Mouse (Mus musculus) liver, embryonic 11.5 days (tissue): Measurements from ENCODE around the gene Adamts16. TPM values are rescaled to one million over a fixed set of nuclear protein-coding genes. Genes with fewer than 3 reads are reported as not detected.

Experiments
- ATAC-seq: fragments of 200-750 bp; cut with Nextera tagmentation; replicated peaks from 2 replicates; pipeline ENCODE4 v1.8.0; 2017; ENCODE audit warnings: moderate number of reproducible peaks, mild to moderate bottlenecking, moderate TSS enrichment, moderate library complexity; ENCODE audit not compliant: low FRiP score
- DNase-seq: peaks from one replicate; pipeline ENCODE4 v3.0.0-alpha.2; 2017; ENCODE audit warnings: low spot score
- H3K27ac ChIP-seq: fragments of 300-500 bp; sonication (generic); 2 replicates; pipeline ENCODE4 v1.5.1; 2014; ENCODE audit warnings: mild to moderate bottlenecking, low read depth, low read length, control low read depth
- H3K27me3 ChIP-seq: fragments of 300-500 bp; sonication (generic); replicated peaks from 2 replicates; pipeline ENCODE4 v1.6.1; 2014; ENCODE audit warnings: low read length, mixed read lengths; ENCODE audit not compliant: control insufficient read depth, insufficient read depth
- H3K36me3 ChIP-seq: fragments of 300-500 bp; sonication (generic); 2 replicates; pipeline ENCODE4 v1.6.1; 2014; ENCODE audit warnings: mild to moderate bottlenecking, low read length, moderate library complexity, mixed read lengths; ENCODE audit not compliant: control insufficient read depth, insufficient read depth
- H3K4me1 ChIP-seq: fragments of 300-500 bp; sonication (generic); replicated peaks from 2 replicates; pipeline ENCODE4 v1.6.1; 2014; ENCODE audit warnings: low read length, mixed read lengths; ENCODE audit not compliant: control insufficient read depth, insufficient read depth
- H3K4me2 ChIP-seq: fragments of 300-500 bp; sonication (generic); 2 replicates; pipeline ENCODE4 v1.6.1; 2014; ENCODE audit warnings: mild to moderate bottlenecking, control low read depth, moderate library complexity
- H3K4me3 ChIP-seq: fragments of 300-500 bp; sonication (generic); 2 replicates; pipeline ENCODE4 v1.5.1; 2014; ENCODE audit warnings: low read depth, low read length, control low read depth
- H3K9ac ChIP-seq: fragments of 300-500 bp; sonication (generic); 2 replicates; pipeline ENCODE4 v1.6.1; 2014; ENCODE audit warnings: low read depth, low read length, control low read depth
- H3K9me3 ChIP-seq: fragments of 300-500 bp; sonication (generic); 2 replicates; pipeline ENCODE4 v1.6.1; 2016; ENCODE audit warnings: low read length, inconsistent platforms, mixed read lengths; ENCODE audit not compliant: control insufficient read depth
- WGBS: fragments of 180-500 bp; shearing (Covaris S2); extraction: QIAGEN DNeasy Blood & Tissue Kit; methylation state at CpG from one replicate; pipeline ENCODE4 v1.1.7; 2014; 5-methylcytosine and 5-hydroxymethylcytosine counted together
- polyA plus RNA-seq: library from polyadenylated mRNA; unstranded; fragments of >200 nt; fragmentation: Nextera tagmentation; extraction: Ambion mirVana; gene quantifications from 2 replicates; pipeline ENCODE4 v1.2.1, GENCODE M21; 2014

The Adamts16 gene
- polyA plus RNA-seq, 1 experiment from 2014 or later: 0.19 TPM

DNA sequence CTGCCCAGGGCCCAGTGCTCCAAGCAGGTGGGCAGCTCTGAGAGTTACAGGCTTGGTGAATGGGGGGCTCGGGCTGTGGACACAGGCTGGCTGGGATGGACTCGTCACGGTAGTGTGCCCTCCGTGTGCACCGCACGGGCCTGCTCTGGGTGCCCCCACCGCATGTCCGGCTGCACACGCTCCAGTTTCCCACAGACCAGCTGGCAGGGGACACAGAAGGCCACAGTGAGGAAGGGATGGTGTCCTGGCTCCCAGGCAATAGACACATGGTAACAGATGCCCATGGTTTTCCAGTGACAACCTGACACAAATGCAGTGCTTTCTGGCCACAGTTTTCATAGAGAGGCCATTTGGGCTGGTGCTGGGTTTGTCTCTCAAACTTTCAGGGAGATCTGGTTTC lies 102.8 kb downstream of the Adamts16 start:
- Histone ChIP-seq H3K9me3 (no peaks in the 10 kb centered on the region), H3K36me3 (no peaks in the 10 kb centered on the region), H3K4me1 (no peaks in the 10 kb centered on the region), H3K27ac (no peak overlapping the region), H3K9ac (no peak overlapping the region), H3K4me3 (no peak overlapping the region), H3K4me2 (no peak overlapping the region), H3K27me3 (no peaks in the 10 kb centered on the region)
- ATAC-seq: no peak
- no peak for DNase-seq
- 95% methylated on average over 9 of the region's 9 CpGs for WGBS

DNA sequence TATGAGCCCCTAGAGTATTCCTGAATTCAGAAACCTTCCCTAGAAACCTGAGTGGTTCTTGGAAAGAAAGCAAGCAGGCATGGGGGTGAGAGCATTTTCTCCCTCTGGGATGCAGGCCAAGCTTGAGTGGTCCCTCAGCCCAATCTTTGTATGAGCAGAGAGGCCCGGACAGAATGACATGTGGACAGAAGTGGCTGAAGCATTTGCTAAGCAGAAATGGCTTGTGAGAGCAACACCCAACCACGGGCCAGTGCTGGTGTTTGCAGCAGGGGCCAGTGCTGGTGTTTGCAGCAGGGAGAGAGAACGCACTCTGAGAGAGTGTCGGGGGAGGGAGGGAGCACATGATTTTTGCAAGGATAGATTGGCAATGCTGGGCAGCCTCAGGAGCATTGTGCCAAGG lies 105.2 kb downstream of the Adamts16 start:
- H3K9ac ChIP-seq: no peak overlapping the region
- 60% methylated on average over 4 of the region's 4 CpGs for WGBS
- no peaks in the 10 kb centered on the region for H3K4me1 ChIP-seq
- no peak for DNase-seq
- no peak for ATAC-seq
- H3K9me3 ChIP-seq: no peaks in the 10 kb centered on the region
- H3K4me3 ChIP-seq: no peak overlapping the region
- H3K36me3 ChIP-seq: no peaks in the 10 kb centered on the region
- no peak overlapping the region for H3K4me2 ChIP-seq
- H3K27me3 ChIP-seq: no peaks in the 10 kb centered on the region
- no peak overlapping the region for H3K27ac ChIP-seq

DNA sequence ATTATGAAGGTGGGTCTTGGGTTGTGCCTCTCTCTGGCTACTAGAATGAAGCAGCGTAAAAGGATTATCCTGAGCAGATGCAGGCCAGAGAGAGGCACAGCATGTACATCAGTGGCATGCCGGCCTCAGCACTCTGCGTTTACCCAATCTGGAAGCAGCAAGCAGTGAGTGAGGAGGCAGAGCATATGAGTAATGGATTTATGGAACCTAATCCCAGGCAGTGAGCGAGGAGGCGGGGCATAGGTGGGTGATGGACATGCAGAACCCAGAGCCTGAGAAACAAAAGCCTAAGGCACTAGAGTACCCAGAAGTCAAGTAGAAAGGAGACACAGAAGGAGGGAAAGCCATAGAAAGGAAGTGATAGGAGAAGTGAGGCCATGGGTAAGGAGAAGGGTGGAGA lies 107.0 kb downstream of the Adamts16 start:
- Histone ChIP-seq H3K9me3 (no peaks in the 10 kb centered on the region), H3K27me3 (no peaks in the 10 kb centered on the region), H3K4me2 (no peak overlapping the region), H3K4me1 (no peaks in the 10 kb centered on the region), H3K4me3 (no peak overlapping the region), H3K36me3 (no peaks in the 10 kb centered on the region), H3K27ac (no peak overlapping the region), H3K9ac (no peak overlapping the region)
- 80% methylated on average over 5 of the region's 5 CpGs for WGBS
- ATAC-seq: no peak
- DNase-seq: no peak

DNA sequence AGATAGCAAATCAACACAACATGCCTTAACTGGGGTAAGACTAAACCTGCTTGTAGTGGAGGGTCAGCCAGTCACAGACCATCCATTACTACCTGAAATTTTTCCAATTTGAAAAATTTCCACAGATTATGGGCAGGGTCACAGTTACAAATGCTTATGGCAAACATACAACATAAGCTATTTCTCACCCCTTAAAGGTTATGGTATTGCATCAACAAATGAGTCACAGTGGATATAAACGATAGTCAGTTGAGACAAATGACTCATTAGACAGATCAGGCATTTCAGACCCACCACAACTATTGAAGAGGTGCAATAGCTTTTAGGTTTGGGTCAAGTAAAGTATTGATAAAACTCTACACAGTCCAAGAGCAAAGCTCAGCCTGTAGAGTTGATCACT lies 107.7 kb downstream of the Adamts16 start:
- Histone ChIP-seq H3K9ac (no peak overlapping the region), H3K36me3 (no peaks in the 10 kb centered on the region), H3K4me3 (no peak overlapping the region), H3K4me1 (no peaks in the 10 kb centered on the region), H3K27ac (no peak overlapping the region), H3K9me3 (no peaks in the 10 kb centered on the region), H3K27me3 (no peaks in the 10 kb centered on the region), H3K4me2 (no peak overlapping the region)
- no peak for ATAC-seq
- DNase-seq: no peak
- WGBS: 84% methylated on average over 1 of the region's 1 CpGs

DNA sequence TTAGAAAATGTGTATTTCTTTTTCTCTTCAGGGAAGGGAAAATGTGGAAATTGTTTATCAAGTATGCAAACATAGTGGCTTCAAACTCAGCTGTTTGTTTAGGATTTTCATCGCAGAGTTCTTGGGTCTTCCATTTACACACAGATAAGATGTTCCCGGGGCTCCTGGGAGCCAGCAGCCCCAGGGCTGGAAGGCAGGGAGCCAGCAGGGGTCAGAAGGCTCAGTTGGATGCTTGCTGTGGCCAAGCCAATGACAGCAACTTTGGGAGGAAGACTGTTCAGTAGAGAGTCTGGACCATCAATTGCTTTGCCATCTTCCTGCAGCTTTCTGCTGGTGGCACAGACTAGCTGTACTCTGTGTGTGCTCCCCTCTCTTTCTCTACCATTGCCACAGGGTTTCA lies 108.4 kb downstream of the Adamts16 start:
- Histone ChIP-seq H3K9me3 (no peaks in the 10 kb centered on the region), H3K4me1 (no peaks in the 10 kb centered on the region), H3K4me2 (no peak overlapping the region), H3K27me3 (no peaks in the 10 kb centered on the region), H3K4me3 (no peak overlapping the region), H3K36me3 (no peaks in the 10 kb centered on the region), H3K9ac (no peak overlapping the region), H3K27ac (no peak overlapping the region)
- WGBS: 36% methylated on average over 2 of the region's 2 CpGs
- ATAC-seq (no peak), DNase-seq (no peak)

DNA sequence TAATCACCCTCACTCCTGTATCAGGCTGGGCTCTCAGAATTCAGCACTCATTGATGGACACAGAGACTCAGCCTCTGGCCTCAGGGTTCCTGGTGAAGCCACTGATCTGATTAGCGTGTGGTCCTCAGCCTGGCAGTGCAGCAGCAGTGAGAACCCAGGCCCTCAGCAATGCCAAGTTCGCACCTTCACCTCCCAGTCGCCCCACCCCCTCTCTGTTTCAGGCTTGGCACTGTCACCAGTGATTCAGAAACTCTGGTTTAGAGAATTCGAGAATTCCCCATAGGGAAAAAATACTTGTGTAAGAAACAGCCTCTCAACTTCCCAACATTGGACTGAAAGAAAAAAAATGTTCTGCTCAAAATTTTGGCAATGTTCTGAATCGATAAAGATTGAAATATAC lies 108.8 kb downstream of the Adamts16 start:
- Histone ChIP-seq H3K27ac (no peak overlapping the region), H3K4me1 (no peaks in the 10 kb centered on the region), H3K4me3 (no peak overlapping the region), H3K4me2 (no peak overlapping the region), H3K9ac (no peak overlapping the region), H3K9me3 (no peaks in the 10 kb centered on the region), H3K36me3 (no peaks in the 10 kb centered on the region), H3K27me3 (no peaks in the 10 kb centered on the region)
- no peak for ATAC-seq
- no peak for DNase-seq
- WGBS: 73% methylated on average over 5 of the region's 5 CpGs

DNA sequence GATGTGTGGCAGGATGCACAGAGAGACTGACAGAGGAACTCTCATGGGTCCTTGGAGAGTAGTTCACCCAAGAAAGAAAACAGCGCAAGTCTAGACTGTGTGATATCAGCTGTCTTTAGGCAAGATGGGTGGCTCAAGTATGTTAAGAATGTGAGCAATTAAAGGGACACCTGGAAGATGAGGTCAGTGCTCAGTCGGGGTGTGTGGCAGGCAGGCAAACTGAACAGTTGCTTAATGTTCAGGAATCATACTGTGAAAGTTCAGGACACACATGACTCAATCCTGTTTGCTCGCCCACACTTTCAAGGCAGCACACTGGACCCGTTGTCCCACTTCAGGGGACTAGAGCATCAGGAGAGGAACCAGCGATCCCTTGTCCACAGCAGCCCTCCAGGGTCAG lies 110.3 kb downstream of the Adamts16 start:
- H3K27me3 ChIP-seq: no peaks in the 10 kb centered on the region
- H3K4me2 ChIP-seq: no peak overlapping the region
- no peak for ATAC-seq
- H3K36me3 ChIP-seq: no peaks in the 10 kb centered on the region
- WGBS: 61% methylated on average over 5 of the region's 5 CpGs
- H3K27ac ChIP-seq: no peak overlapping the region
- H3K4me3 ChIP-seq: no peak overlapping the region
- H3K9me3 ChIP-seq: no peaks in the 10 kb centered on the region
- H3K4me1 ChIP-seq: no peaks in the 10 kb centered on the region
- no peak for DNase-seq
- H3K9ac ChIP-seq: no peak overlapping the region

DNA sequence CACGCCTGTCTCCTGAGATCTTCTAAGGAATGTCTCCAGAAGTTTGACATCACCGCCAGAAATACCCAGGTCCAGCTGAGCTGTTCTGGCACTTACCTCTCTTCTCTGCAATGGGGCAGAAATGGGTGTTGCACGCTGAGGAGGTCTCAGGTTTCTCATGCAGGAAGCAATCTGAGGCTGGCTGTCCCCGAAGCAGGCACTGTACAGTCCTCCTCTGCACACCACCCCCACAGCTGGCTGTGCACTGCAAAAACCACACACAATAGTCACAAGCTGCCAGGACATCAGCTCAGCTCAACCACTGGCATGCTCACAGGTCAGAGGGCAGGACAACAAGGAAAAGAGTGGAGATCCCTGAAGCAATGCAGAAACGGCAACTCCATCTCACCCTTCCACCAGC lies 111.6 kb downstream of the Adamts16 start:
- no peaks in the 10 kb centered on the region for H3K9me3 ChIP-seq
- no peak overlapping the region for H3K9ac ChIP-seq
- H3K4me3 ChIP-seq: no peak overlapping the region
- H3K27ac ChIP-seq: no peak overlapping the region
- WGBS: 61% methylated on average over 5 of the region's 5 CpGs
- DNase-seq (no peak), ATAC-seq (no peak)
- no peaks in the 10 kb centered on the region for H3K36me3 ChIP-seq
- no peaks in the 10 kb centered on the region for H3K4me1 ChIP-seq
- H3K27me3 ChIP-seq: no peaks in the 10 kb centered on the region
- no peak overlapping the region for H3K4me2 ChIP-seq

DNA sequence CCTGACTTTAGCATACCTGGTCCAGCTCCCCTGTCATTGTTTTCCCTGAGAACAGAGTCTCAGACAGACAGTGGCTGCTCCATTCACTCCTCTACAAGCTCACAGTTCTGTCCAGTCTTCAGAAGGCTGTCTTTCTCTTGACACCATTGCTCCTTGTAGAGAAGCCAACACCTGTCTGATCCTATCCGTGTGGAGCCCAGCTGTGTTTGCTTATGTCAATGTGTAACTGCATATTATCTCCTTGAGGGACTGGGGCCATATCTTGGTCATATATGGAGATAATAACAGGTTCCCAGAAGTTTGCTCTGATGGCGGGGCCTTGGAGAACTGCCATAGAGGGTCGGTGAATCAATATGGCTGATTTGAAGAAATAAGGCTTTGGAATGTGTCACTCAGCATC lies 115.4 kb downstream of the Adamts16 start:
- no peak for DNase-seq
- no peaks in the 10 kb centered on the region for H3K27me3 ChIP-seq
- no peak overlapping the region for H3K4me3 ChIP-seq
- H3K4me1 ChIP-seq: peaks cover 4% of the 10 kb centered on the region; the same call in 1 of the 2 replicates
- H3K9ac ChIP-seq: no peak overlapping the region
- no peaks in the 10 kb centered on the region for H3K36me3 ChIP-seq
- no peak overlapping the region for H3K4me2 ChIP-seq
- no peaks in the 10 kb centered on the region for H3K9me3 ChIP-seq
- ATAC-seq: no peak
- H3K27ac ChIP-seq: no peak overlapping the region
- WGBS: 84% methylated on average over 3 of the region's 3 CpGs
